Mouse (Mus musculus): Measurements from ENCODE around the gene Parp16. TPM values are rescaled to one million over a fixed set of nuclear protein-coding genes. Genes with fewer than 3 reads are reported as not detected.
"Not testable (repeated sequence)": the region's sequence is repeated elsewhere in the genome, so short reads cannot be mapped to it uniquely, and the experiment has no call there.

Parp16 gene
- total RNA-seq, 2 experiments from 2014 or later = 2.3 to 2.9 TPM

- DNase-seq = no peak
Measured at GRCm38 (mm10) chr9:65243249-65243648, 48.1 kb downstream of the Parp16 start.

- no peak for DNase-seq
Measured at GRCm38 (mm10) chr9:65244036-65244806, 49.1 kb downstream of the Parp16 start.

GRCm38 (mm10) chr9:65247502-65248376, 52.6 kb downstream of the Parp16 start:
- DNase-seq = peak; percentile 47 to 53

GRCm38 (mm10) chr9:65248377-65248690, 53.2 kb downstream of the Parp16 start:
- DNase-seq = peak; percentile 55 to 62

GRCm38 (mm10) chr9:65252026-65252425, 56.9 kb downstream of the Parp16 start:
- no peak for DNase-seq

- peak; percentile 50 to 55 for DNase-seq
Measured at GRCm38 (mm10) chr9:65255906-65256600, 60.9 kb downstream of the Parp16 start.

- no peak for DNase-seq
Measured at GRCm38 (mm10) chr9:65257218-65257910, 62.2 kb downstream of the Parp16 start.

- DNase-seq = peak in 1 of 2 experiments; percentile 18
Measured at GRCm38 (mm10) chr9:65259366-65259765, 64.2 kb downstream of the Parp16 start.

- DNase-seq = peak; percentile 49 to 83
Measured at GRCm38 (mm10) chr9:65261591-65262230, 66.6 kb downstream of the Parp16 start.

- DNase-seq = peak in 1 of 2 experiments; percentile 53
Measured at GRCm38 (mm10) chr9:65262641-65263120, 67.5 kb downstream of the Parp16 start.

GRCm38 (mm10) chr9:65264959-65265358, 69.8 kb downstream of the Parp16 start, which contains the start of gene Cilp:
Cilp (plus strand) TSS chr9:65265180.
- peak; percentile 35 to 43 for DNase-seq

- DNase-seq = no peak
Measured at GRCm38 (mm10) chr9:65267742-65268515, 72.8 kb downstream of the Parp16 start.

GRCm38 (mm10) chr9:65273048-65273809, 78.1 kb downstream of the Parp16 start:
- DNase-seq = no peak

GRCm38 (mm10) chr9:65273873-65274272, 78.7 kb downstream of the Parp16 start:
- no peak for DNase-seq

- not testable (repeated sequence) for DNase-seq
Measured at GRCm38 (mm10) chr9:65274851-65275250, 79.7 kb downstream of the Parp16 start.

GRCm38 (mm10) chr9:65275810-65276530, 80.8 kb downstream of the Parp16 start:
- no peak for DNase-seq

- peak; percentile 55 to 64 for DNase-seq
Measured at GRCm38 (mm10) chr9:65281536-65282151, 86.5 kb downstream of the Parp16 start.

- DNase-seq = peak; percentile 61 to 74
Measured at GRCm38 (mm10) chr9:65283301-65283700, 88.1 kb downstream of the Parp16 start.

Measured in heart, adult 18-20 months (tissue).